Mouse (Mus musculus): Measurements from ENCODE around the gene Acly. TPM values are rescaled to one million over a fixed set of nuclear protein-coding genes. Genes with fewer than 3 reads are reported as not detected.
A peak's percentile ranks its signal among the peaks of the same experiment; 100 is the strongest.

Acly gene
- polyA plus RNA-seq, 1 experiment from 2014 or later: 64.4 TPM

- no peaks in the 10 kb centered on the region for H3K27me3 ChIP-seq (ENCODE audit: control insufficient read depth, insufficient read depth, low read length)
- H3K4me3 ChIP-seq (ENCODE audit: low read length): no peak overlapping the region
- no peaks in the 10 kb centered on the region for H3K9me3 ChIP-seq (replicated peaks; ENCODE audit: control insufficient read depth, low read length)
- no peaks in the 10 kb centered on the region for H3K4me1 ChIP-seq (ENCODE audit: control insufficient read depth, insufficient read depth, low read length)
- no peak overlapping the region for H3K27ac ChIP-seq (ENCODE audit: low read length)
- no peak for ATAC-seq (replicated peaks; ENCODE audit: extremely low read depth, insufficient read depth, low FRiP score)
- H3K9ac ChIP-seq (ENCODE audit: low read length): no peak overlapping the region
- no peak overlapping the region for H3K4me2 ChIP-seq (ENCODE audit: low read depth, low read length)
- 77% methylated on average over 4 of the region's 4 CpGs for WGBS
- peaks cover 7% of the 10 kb centered on the region for H3K36me3 ChIP-seq (ENCODE audit: control insufficient read depth, insufficient read depth)
Measured at GRCm38 (mm10) chr11:100457247-100457646, 70.6 kb downstream of the Acly start.

GRCm38 (mm10) chr11:100442625-100443024 lies 85.2 kb downstream of the Acly start:
- H3K27me3 ChIP-seq (ENCODE audit: control insufficient read depth, insufficient read depth, low read length): no peaks in the 10 kb centered on the region
- no peak overlapping the region for H3K4me3 ChIP-seq (ENCODE audit: low read length)
- H3K27ac ChIP-seq (ENCODE audit: low read length): no peak overlapping the region
- H3K4me2 ChIP-seq (ENCODE audit: low read depth, low read length): no peak overlapping the region
- peaks cover 15% of the 10 kb centered on the region for H3K4me1 ChIP-seq (ENCODE audit: control insufficient read depth, insufficient read depth, low read length)
- WGBS: 77% methylated on average over 6 of the region's 6 CpGs
- no peak for ATAC-seq (replicated peaks; ENCODE audit: extremely low read depth, insufficient read depth, low FRiP score)
- H3K9ac ChIP-seq (ENCODE audit: low read length): no peak overlapping the region
- H3K9me3 ChIP-seq (replicated peaks; ENCODE audit: control insufficient read depth, low read length): no peaks in the 10 kb centered on the region
- no peaks in the 10 kb centered on the region; the same call in 1 of the 2 replicates for H3K36me3 ChIP-seq (ENCODE audit: control insufficient read depth, insufficient read depth)

- 81% methylated on average over 8 of the region's 8 CpGs for WGBS
- peak within 1 kb of the TSS; percentile 95 for H3K9ac ChIP-seq (ENCODE audit: low read length)
- H3K36me3 ChIP-seq (ENCODE audit: control insufficient read depth, insufficient read depth): peaks cover 7% of the 10 kb centered on the region
- no peaks in the 10 kb centered on the region for H3K27me3 ChIP-seq (ENCODE audit: control insufficient read depth, insufficient read depth, low read length)
- H3K4me1 ChIP-seq (ENCODE audit: control insufficient read depth, insufficient read depth, low read length): peaks cover 15% of the 10 kb centered on the region
- peak within 1 kb of the TSS; percentile 75 for H3K4me2 ChIP-seq (ENCODE audit: low read depth, low read length)
- peak within 1 kb of the TSS; percentile 61 for H3K27ac ChIP-seq (ENCODE audit: low read length)
- no peaks in the 10 kb centered on the region for H3K9me3 ChIP-seq (replicated peaks; ENCODE audit: control insufficient read depth, low read length)
- ATAC-seq (replicated peaks; ENCODE audit: extremely low read depth, insufficient read depth, low FRiP score): no peak
- peak within 1 kb of the TSS; percentile 91 for H3K4me3 ChIP-seq (ENCODE audit: low read length)
Measured at GRCm38 (mm10) chr11:100441797-100442196, 86.0 kb downstream of the Acly start, which contains the start of the genes Nt5c3b and Klhl10. Gene Nt5c3b (minus strand): TSS chr11:100441808. Gene Klhl10 (plus strand): TSS chr11:100441917.

- no peaks in the 10 kb centered on the region for H3K9me3 ChIP-seq (replicated peaks; ENCODE audit: control insufficient read depth, low read length)
- peak overlapping the region; percentile 61 for H3K27ac ChIP-seq (ENCODE audit: low read length)
- 1% methylated on average over 52 of the region's 52 CpGs for WGBS
- peaks cover 15% of the 10 kb centered on the region for H3K4me1 ChIP-seq (ENCODE audit: control insufficient read depth, insufficient read depth, low read length)
- H3K4me2 ChIP-seq (ENCODE audit: low read depth, low read length): peak overlapping the region; percentile 75
- peak overlapping the region; percentile 91 for H3K4me3 ChIP-seq (ENCODE audit: low read length)
- peak overlapping the region; percentile 95 for H3K9ac ChIP-seq (ENCODE audit: low read length)
- no peaks in the 10 kb centered on the region for H3K27me3 ChIP-seq (ENCODE audit: control insufficient read depth, insufficient read depth, low read length)
- H3K36me3 ChIP-seq (ENCODE audit: control insufficient read depth, insufficient read depth): peaks cover 10% of the 10 kb centered on the region
- peak; percentile 96 for ATAC-seq (replicated peaks; ENCODE audit: extremely low read depth, insufficient read depth, low FRiP score)
Measured at GRCm38 (mm10) chr11:100440691-100441522, 86.9 kb downstream of the Acly start.

GRCm38 (mm10) chr11:100437901-100438300 lies 89.9 kb downstream of the Acly start:
- peaks cover 15% of the 10 kb centered on the region for H3K4me1 ChIP-seq (ENCODE audit: control insufficient read depth, insufficient read depth, low read length)
- no peak overlapping the region for H3K4me3 ChIP-seq (ENCODE audit: low read length)
- no peak overlapping the region for H3K4me2 ChIP-seq (ENCODE audit: low read depth, low read length)
- 85% methylated on average over 1 of the region's 1 CpGs for WGBS
- no peaks in the 10 kb centered on the region for H3K9me3 ChIP-seq (replicated peaks; ENCODE audit: control insufficient read depth, low read length)
- ATAC-seq (replicated peaks; ENCODE audit: extremely low read depth, insufficient read depth, low FRiP score): no peak
- H3K9ac ChIP-seq (ENCODE audit: low read length): no peak overlapping the region
- H3K36me3 ChIP-seq (ENCODE audit: control insufficient read depth, insufficient read depth): peaks cover 12% of the 10 kb centered on the region
- H3K27me3 ChIP-seq (ENCODE audit: control insufficient read depth, insufficient read depth, low read length): no peaks in the 10 kb centered on the region
- H3K27ac ChIP-seq (ENCODE audit: low read length): no peak overlapping the region

- Histone ChIP-seq H3K36me3 (ENCODE audit: control insufficient read depth, insufficient read depth) (peaks cover 15% of the 10 kb centered on the region), H3K27ac (ENCODE audit: low read length) (no peak overlapping the region), H3K4me3 (ENCODE audit: low read length) (no peak overlapping the region), H3K4me1 (ENCODE audit: control insufficient read depth, insufficient read depth, low read length) (peaks cover 16% of the 10 kb centered on the region), H3K4me2 (ENCODE audit: low read depth, low read length) (no peak overlapping the region), H3K9me3 (replicated peaks; ENCODE audit: control insufficient read depth, low read length) (no peaks in the 10 kb centered on the region), H3K9ac (ENCODE audit: low read length) (no peak overlapping the region), H3K27me3 (ENCODE audit: control insufficient read depth, insufficient read depth, low read length) (no peaks in the 10 kb centered on the region)
- no peak for ATAC-seq (replicated peaks; ENCODE audit: extremely low read depth, insufficient read depth, low FRiP score)
- 80% methylated on average over 9 of the region's 9 CpGs for WGBS
Measured at GRCm38 (mm10) chr11:100435678-100436246, 92.0 kb downstream of the Acly start.

- H3K4me1 ChIP-seq (ENCODE audit: control insufficient read depth, insufficient read depth, low read length): peaks cover 31% of the 10 kb centered on the region
- no peaks in the 10 kb centered on the region for H3K9me3 ChIP-seq (replicated peaks; ENCODE audit: control insufficient read depth, low read length)
- no peak overlapping the region for H3K4me2 ChIP-seq (ENCODE audit: low read depth, low read length)
- ATAC-seq (replicated peaks; ENCODE audit: extremely low read depth, insufficient read depth, low FRiP score): no peak
- WGBS: 77% methylated on average over 5 of the region's 5 CpGs
- no peak overlapping the region for H3K27ac ChIP-seq (ENCODE audit: low read length)
- H3K27me3 ChIP-seq (ENCODE audit: control insufficient read depth, insufficient read depth, low read length): no peaks in the 10 kb centered on the region
- peaks cover 11% of the 10 kb centered on the region; the same call in 1 of the 2 replicates for H3K36me3 ChIP-seq (ENCODE audit: control insufficient read depth, insufficient read depth)
- no peak overlapping the region for H3K9ac ChIP-seq (ENCODE audit: low read length)
- H3K4me3 ChIP-seq (ENCODE audit: low read length): no peak overlapping the region
Measured at GRCm38 (mm10) chr11:100432002-100432401, 95.8 kb downstream of the Acly start.

GRCm38 (mm10) chr11:100430052-100430451 lies 97.7 kb downstream of the Acly start:
- 51% methylated on average over 7 of the region's 7 CpGs for WGBS
- H3K36me3 ChIP-seq (ENCODE audit: control insufficient read depth, insufficient read depth): 0 out of 2 replicates have a peak, but pooled peaks cover 3% of the 10 kb centered on the region
- peak overlapping the region; percentile 84 for H3K27ac ChIP-seq (ENCODE audit: low read length)
- no peaks in the 10 kb centered on the region for H3K27me3 ChIP-seq (ENCODE audit: control insufficient read depth, insufficient read depth, low read length)
- no peak overlapping the region for H3K4me3 ChIP-seq (ENCODE audit: low read length)
- peak overlapping the region; percentile 7; the same call in 1 of the 2 replicates for H3K9ac ChIP-seq (ENCODE audit: low read length)
- no peaks in the 10 kb centered on the region for H3K9me3 ChIP-seq (replicated peaks; ENCODE audit: control insufficient read depth, low read length)
- ATAC-seq (replicated peaks; ENCODE audit: extremely low read depth, insufficient read depth, low FRiP score): peak; percentile 33
- peaks cover 31% of the 10 kb centered on the region for H3K4me1 ChIP-seq (ENCODE audit: control insufficient read depth, insufficient read depth, low read length)
- no peak overlapping the region for H3K4me2 ChIP-seq (ENCODE audit: low read depth, low read length)

- Histone ChIP-seq H3K36me3 (ENCODE audit: control insufficient read depth, insufficient read depth) (peaks cover 10% of the 10 kb centered on the region), H3K27ac (ENCODE audit: low read length) (peak overlapping the region; percentile 84), H3K9me3 (replicated peaks; ENCODE audit: control insufficient read depth, low read length) (no peaks in the 10 kb centered on the region), H3K27me3 (ENCODE audit: control insufficient read depth, insufficient read depth, low read length) (no peaks in the 10 kb centered on the region), H3K9ac (ENCODE audit: low read length) (no peak overlapping the region), H3K4me3 (ENCODE audit: low read length) (no peak overlapping the region), H3K4me1 (ENCODE audit: control insufficient read depth, insufficient read depth, low read length) (peaks cover 31% of the 10 kb centered on the region), H3K4me2 (ENCODE audit: low read depth, low read length) (no peak overlapping the region)
- ATAC-seq (replicated peaks; ENCODE audit: extremely low read depth, insufficient read depth, low FRiP score): peak; percentile 73
- 22% methylated on average over 9 of the region's 9 CpGs for WGBS
Measured at GRCm38 (mm10) chr11:100428612-100429199, 99.1 kb downstream of the Acly start.

All from heart, embryonic 16.5 days (tissue).